Mouse (Mus musculus) limb, embryonic 11.5 days (tissue): ENCODE measurements at regions not wholly inside any gene's neighbourhood (a gene's known extent, or its start where the extent isn't known, plus 50 kb on each side); places are given as distances from the start of the nearest gene placed in this dataset.

Source experiments
- ATAC-seq: fragments of 200-750 bp; cut with Nextera tagmentation; 2 replicates; pipeline ENCODE4 v1.8.0; 2017; ENCODE audit warnings: low read depth; ENCODE audit not compliant: insufficient number of reproducible peaks, low FRiP score, low TSS enrichment
- DNase-seq: peaks from one replicate; pipeline ENCODE4 v3.0.0-alpha.2; 2015; ENCODE audit warnings: low spot score
- H3K27ac ChIP-seq: fragments of 300-500 bp; sonication (generic); replicated peaks from 2 replicates; pipeline ENCODE4 v1.5.1; 2014; ENCODE audit warnings: low read depth, mild to moderate bottlenecking, low read length
- H3K27me3 ChIP-seq: fragments of 300-500 bp; sonication (generic); 2 replicates; pipeline ENCODE4 v1.6.1; 2014; ENCODE audit warnings: mild to moderate bottlenecking, low read length, mixed read lengths; ENCODE audit not compliant: control insufficient read depth, insufficient read depth
- H3K36me3 ChIP-seq: fragments of 300-500 bp; sonication (generic); 2 replicates; pipeline ENCODE4 v1.6.1; 2014; ENCODE audit warnings: mild to moderate bottlenecking, low read length, moderate library complexity, mixed read lengths; ENCODE audit not compliant: control insufficient read depth, insufficient read depth
- H3K4me1 ChIP-seq: fragments of 300-500 bp; sonication (generic); 2 replicates; pipeline ENCODE4 v1.6.1; 2014; ENCODE audit warnings: low read length, mixed read lengths; ENCODE audit not compliant: control insufficient read depth, insufficient read depth
- H3K4me2 ChIP-seq: fragments of 300-500 bp; sonication (generic); 2 replicates; pipeline ENCODE4 v1.6.1; 2014; ENCODE audit warnings: low read depth, mild to moderate bottlenecking, moderate library complexity; ENCODE audit not compliant: severe bottlenecking
- H3K4me3 ChIP-seq: fragments of 300-500 bp; sonication (generic); 2 replicates; pipeline ENCODE4 v1.5.1; 2014; ENCODE audit warnings: low read depth, low read length
- H3K9ac ChIP-seq: fragments of 300-500 bp; sonication (generic); 2 replicates; pipeline ENCODE4 v1.6.1; 2014; ENCODE audit warnings: mild to moderate bottlenecking, low read length
- H3K9me3 ChIP-seq: fragments of 300-500 bp; sonication (generic); 2 replicates; pipeline ENCODE4 v1.6.1; 2016; ENCODE audit warnings: low read length; ENCODE audit not compliant: control insufficient read depth
- WGBS: fragments of 180-500 bp; shearing (Covaris S2); extraction: QIAGEN DNeasy Blood & Tissue Kit; methylation state at CpG from one replicate; pipeline ENCODE4 v1.1.7; 2014; 5-methylcytosine and 5-hydroxymethylcytosine counted together

DNA sequence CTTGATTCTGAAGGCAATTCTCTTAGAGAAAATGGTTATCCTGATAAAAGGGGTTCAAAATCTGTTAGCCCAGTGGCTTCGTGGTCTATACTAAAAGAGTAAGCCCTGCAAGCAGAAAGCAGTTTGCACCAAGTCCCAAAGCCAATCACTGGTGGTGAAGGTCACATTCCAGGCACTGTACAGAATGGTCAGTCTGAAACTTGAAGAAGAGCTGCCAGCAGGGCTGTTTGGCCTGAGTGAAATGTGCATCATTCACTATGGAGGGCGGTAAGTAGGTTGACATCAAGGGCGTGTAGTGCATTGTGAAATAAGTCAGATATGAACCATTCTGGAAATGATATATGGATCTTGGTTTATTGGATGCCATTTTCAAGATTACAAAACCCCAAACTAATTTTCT lies 136.9 kb upstream of the 4930412O13Rik start:
- H3K9me3 ChIP-seq = no peaks in the 10 kb centered on the region
- H3K36me3 ChIP-seq = no peaks in the 10 kb centered on the region
- no peaks in the 10 kb centered on the region for H3K27me3 ChIP-seq
- H3K4me1 ChIP-seq = no peaks in the 10 kb centered on the region
- H3K4me3 ChIP-seq = no peak overlapping the region
- 90% methylated on average over 3 of the region's 3 CpGs for WGBS
- ATAC-seq (no peak), DNase-seq (no peak)
- no peak overlapping the region for H3K27ac ChIP-seq
- no peak overlapping the region for H3K9ac ChIP-seq
- no peak overlapping the region for H3K4me2 ChIP-seq

DNA sequence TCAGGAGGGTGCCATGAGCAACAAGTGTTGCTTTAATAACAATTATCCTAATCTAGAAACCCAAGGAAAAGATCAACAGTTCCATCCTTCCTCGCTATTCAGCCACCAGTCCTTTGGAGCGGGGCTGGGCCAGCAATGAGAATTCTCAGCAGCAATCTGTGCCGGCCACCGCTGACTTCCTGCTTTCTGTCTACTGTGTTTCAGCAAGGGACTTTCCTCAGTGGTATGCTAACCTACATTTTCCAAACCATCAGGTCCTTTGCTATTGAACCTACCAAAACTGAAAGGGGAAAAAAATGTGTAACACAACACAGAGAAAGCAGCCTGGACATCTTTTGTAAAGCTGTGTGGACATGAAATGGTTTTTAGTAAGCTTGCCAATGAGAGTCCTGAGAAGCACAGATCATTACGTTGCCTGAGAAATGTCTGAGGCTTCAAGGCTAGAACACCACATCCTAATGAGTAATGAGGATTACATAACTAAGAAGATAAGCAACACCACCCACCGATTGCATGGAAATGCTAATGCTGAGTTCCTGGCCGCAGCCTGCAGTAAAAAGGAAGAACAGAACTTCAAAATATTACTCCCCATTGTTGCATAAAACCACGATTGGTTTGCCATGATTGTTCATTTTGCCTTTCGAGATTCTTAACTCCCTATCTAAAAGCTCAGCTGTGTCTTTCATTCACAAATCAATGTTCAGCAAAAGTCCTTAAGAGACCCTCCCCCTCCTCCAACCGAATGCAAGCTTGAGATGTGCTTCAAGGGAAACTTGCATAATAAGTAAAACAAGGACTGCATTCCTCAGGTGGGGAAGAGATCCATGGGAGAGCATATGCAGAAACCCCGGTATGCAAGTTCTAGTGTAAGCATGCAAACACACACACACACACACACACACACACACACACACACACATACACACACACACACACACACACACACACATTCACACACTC lies 130.9 kb upstream of the 4930412O13Rik start:
- no peaks in the 10 kb centered on the region for H3K4me1 ChIP-seq
- no peak overlapping the region for H3K4me2 ChIP-seq
- no peaks in the 10 kb centered on the region for H3K36me3 ChIP-seq
- no peak overlapping the region for H3K4me3 ChIP-seq
- no peaks in the 10 kb centered on the region for H3K27me3 ChIP-seq
- DNase-seq = no peak
- H3K27ac ChIP-seq = no peak overlapping the region
- H3K9me3 ChIP-seq = no peaks in the 10 kb centered on the region
- WGBS = 64% methylated on average over 11 of the region's 11 CpGs
- H3K9ac ChIP-seq = no peak overlapping the region
- no peak for ATAC-seq

DNA sequence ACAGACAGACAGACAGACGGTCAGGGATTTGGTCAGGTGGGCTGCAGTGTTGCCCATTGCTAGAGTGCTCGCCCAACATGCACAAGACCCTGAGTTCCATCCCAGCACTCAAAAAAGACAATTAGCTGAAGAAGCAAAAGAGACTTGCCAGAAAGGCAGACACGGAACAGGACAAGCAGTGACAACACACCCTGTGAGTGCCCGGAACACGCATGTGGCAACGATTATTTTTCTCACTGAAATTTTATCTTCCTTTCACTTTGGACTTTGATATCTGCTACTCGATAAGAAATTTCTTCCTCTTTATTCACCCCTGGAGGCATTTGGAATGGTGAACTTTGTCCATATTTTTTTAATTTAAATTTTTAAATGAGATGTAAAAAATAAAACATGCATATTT lies 127.4 kb upstream of the 4930412O13Rik start:
- H3K36me3 ChIP-seq = no peaks in the 10 kb centered on the region
- WGBS = 80% methylated on average over 7 of the region's 7 CpGs
- no peak overlapping the region for H3K9ac ChIP-seq
- H3K4me2 ChIP-seq = no peak overlapping the region
- H3K27me3 ChIP-seq = no peaks in the 10 kb centered on the region
- no peaks in the 10 kb centered on the region for H3K9me3 ChIP-seq
- no peak for ATAC-seq
- no peak overlapping the region for H3K4me3 ChIP-seq
- H3K27ac ChIP-seq = no peak overlapping the region
- no peaks in the 10 kb centered on the region for H3K4me1 ChIP-seq
- DNase-seq = no peak

DNA sequence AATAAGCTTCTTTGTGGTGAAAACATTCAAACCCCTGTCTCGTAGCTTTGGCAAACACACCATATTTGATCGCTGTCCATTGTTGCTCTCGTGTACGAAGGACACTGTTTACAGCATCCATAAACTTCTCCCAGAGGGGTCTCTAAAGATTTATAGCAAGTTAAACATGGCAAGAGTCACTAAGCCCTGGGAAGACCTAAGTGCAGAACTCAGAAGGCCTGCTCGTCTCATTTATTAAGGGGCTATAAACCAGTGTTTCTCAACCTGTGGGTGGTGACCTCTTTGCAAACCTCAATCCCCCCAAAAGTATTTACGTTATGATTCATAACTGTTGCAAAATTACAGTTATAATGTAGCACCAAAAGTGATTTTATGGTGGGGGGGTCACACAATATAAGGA lies 126.9 kb upstream of the 4930412O13Rik start:
- no peak overlapping the region for H3K4me3 ChIP-seq
- no peak overlapping the region for H3K4me2 ChIP-seq
- H3K27ac ChIP-seq = no peak overlapping the region
- WGBS = 28% methylated on average over 6 of the region's 6 CpGs
- no peaks in the 10 kb centered on the region for H3K36me3 ChIP-seq
- no peak overlapping the region for H3K9ac ChIP-seq
- ATAC-seq = no peak
- H3K4me1 ChIP-seq = no peaks in the 10 kb centered on the region
- no peaks in the 10 kb centered on the region for H3K27me3 ChIP-seq
- no peak for DNase-seq
- no peaks in the 10 kb centered on the region for H3K9me3 ChIP-seq

DNA sequence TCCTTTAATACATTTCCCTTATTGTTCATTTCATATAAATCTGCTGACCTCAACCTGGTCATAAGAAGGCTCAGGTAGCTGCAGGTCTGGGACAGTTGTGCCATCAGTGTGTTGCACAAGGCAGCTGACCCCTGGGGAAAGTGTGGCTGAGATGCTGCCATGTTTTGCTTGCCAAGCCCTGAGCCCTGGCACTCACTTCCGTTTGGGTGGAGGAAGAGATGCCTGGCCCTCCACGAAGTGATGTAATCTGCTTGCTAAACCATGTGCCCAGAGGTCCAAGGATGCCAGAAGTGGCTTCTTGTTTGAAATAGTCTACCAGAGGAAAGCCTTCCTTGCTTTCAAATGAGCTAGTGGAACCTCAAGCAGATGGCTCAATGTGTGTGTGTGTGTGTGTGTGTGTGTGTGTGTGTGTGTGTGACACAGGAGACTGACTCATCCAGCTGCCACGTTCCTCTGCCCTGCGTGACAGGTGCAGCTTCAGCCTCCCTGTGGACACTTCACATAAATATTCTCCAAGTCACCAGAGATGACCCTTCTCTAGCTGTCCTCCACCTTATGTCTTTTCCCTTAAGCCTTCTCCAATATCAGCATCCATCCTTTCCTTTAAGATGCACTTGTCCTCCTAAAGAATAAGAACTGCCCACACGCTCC lies 123.2 kb upstream of the 4930412O13Rik start:
- Histone ChIP-seq H3K9ac (no peak overlapping the region), H3K4me1 (no peaks in the 10 kb centered on the region), H3K27ac (no peak overlapping the region), H3K9me3 (no peaks in the 10 kb centered on the region), H3K27me3 (no peaks in the 10 kb centered on the region), H3K4me3 (no peak overlapping the region), H3K4me2 (no peak overlapping the region), H3K36me3 (no peaks in the 10 kb centered on the region)
- DNase-seq (no peak), ATAC-seq (no peak)
- WGBS = 83% methylated on average over 5 of the region's 5 CpGs

DNA sequence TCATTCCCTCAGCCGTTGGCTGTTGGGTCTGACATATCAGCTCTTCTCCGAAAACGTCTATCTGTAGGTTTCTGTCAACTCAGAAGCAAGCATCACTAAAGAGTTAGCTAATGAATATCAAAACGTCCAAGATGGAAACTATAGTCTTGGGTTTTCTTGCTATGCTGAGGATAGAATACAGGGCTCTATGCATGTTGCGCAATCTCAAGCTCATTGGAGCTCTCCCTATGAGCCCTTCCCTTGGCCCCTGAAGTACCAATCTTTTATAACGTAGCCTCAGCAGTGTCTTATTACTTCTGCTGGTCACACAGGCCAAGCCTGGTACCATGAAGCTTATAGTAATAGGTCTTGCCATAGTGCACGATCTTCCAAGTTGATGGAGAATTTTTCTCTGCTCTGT lies 122.1 kb upstream of the 4930412O13Rik start:
- no peak overlapping the region for H3K4me2 ChIP-seq
- H3K9me3 ChIP-seq = no peaks in the 10 kb centered on the region
- no peak overlapping the region for H3K4me3 ChIP-seq
- H3K36me3 ChIP-seq = no peaks in the 10 kb centered on the region
- no peak overlapping the region for H3K27ac ChIP-seq
- no peak for DNase-seq
- no peaks in the 10 kb centered on the region for H3K4me1 ChIP-seq
- WGBS = 85% methylated on average over 7 of the region's 7 CpGs
- no peak overlapping the region for H3K9ac ChIP-seq
- no peak for ATAC-seq
- H3K27me3 ChIP-seq = no peaks in the 10 kb centered on the region

DNA sequence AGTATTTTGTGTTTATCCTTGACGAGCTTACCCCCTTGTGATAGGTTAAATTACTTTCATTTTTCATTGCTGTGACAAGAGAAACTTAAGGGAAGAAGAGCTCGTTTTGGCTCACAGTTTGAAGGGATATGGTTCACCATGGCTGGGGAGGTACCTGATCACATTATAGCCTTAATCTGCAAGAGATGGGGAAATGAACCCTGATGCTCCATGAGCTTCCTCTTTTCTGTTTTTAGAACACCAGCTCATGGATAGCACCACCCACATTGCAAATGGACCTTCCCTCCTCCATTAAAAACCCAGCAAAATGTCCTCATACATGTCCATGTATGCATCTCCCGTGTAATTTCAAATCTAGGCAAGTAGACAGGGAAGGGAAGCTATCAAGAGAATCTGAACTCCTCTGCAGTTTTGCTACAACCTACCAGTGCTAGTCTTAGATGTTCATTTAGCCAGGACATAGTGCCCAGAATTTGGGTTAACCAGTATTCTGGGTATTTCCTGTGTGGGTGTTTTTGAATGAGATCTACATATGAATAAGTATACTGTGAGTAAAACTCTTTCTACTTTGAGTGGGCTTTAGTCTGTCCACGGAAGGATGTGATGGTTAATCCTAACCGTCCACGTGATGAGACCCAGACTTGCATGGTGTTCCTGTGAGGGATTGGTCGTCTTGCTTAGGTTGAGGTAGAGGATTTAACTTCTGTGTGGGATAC lies 121.5 kb upstream of the 4930412O13Rik start:
- no peaks in the 10 kb centered on the region for H3K9me3 ChIP-seq

DNA sequence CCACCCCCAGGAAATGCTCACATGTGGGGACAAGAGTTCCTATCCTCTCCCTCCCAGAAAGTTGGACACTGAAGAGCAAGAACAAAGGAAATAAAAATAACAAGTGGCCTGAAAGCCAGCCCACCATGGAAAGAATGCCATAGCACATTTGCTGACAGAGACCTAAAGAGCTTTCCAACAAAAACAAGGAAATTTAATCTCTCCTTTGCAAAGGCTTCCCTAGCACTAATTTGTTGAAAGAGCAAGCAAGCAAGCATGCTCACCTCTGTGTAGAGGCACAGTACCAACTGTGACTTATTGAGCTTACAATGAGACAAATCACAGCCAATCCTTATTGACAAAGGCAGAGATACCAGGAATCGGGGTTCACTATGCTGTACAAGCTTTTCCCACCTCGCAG lies 100.9 kb upstream of the 4930412O13Rik start:
- no peaks in the 10 kb centered on the region for H3K9me3 ChIP-seq
- no peak overlapping the region for H3K9ac ChIP-seq
- 66% methylated on average over 2 of the region's 2 CpGs for WGBS
- no peaks in the 10 kb centered on the region for H3K4me1 ChIP-seq
- H3K4me3 ChIP-seq = no peak overlapping the region
- DNase-seq = no peak
- no peak overlapping the region for H3K27ac ChIP-seq
- H3K4me2 ChIP-seq = no peak overlapping the region
- no peak for ATAC-seq
- H3K27me3 ChIP-seq = no peaks in the 10 kb centered on the region
- H3K36me3 ChIP-seq = no peaks in the 10 kb centered on the region

More for the DNA sequence above, 121.5 kb upstream of the 4930412O13Rik start:
- H3K4me3 ChIP-seq = no peak overlapping the region
- 82% methylated on average over 7 of the region's 7 CpGs for WGBS
- H3K27me3 ChIP-seq = no peaks in the 10 kb centered on the region
- DNase-seq (no peak), ATAC-seq (no peak)
- H3K36me3 ChIP-seq = no peaks in the 10 kb centered on the region
- no peak overlapping the region for H3K4me2 ChIP-seq
- H3K9ac ChIP-seq = no peak overlapping the region
- no peak overlapping the region for H3K27ac ChIP-seq
- no peaks in the 10 kb centered on the region for H3K4me1 ChIP-seq
